Mouse (Mus musculus): ENCODE data around the gene Gm12695. TPM values are rescaled to one million over a fixed set of nuclear protein-coding genes. Genes with fewer than 3 reads are reported as not detected.

Gene Gm12695
- total and polyA plus RNA-seq, 2 experiments: not detected

- WGBS: 64% methylated on average over 4 of the region's 4 CpGs
- TF ChIP-seq POLR2A (IDR thresholded peaks at IDR 0.05; ENCODE audit: extremely low read depth, insufficient read depth, low read length) (no peak), CTCF (IDR thresholded peaks at IDR 0.05; ENCODE audit: low read depth, low read length) (no peak)
Measured at GRCm38 (mm10) chr4:96718977-96719966, 65.7 kb downstream of the Gm12695 start.

GRCm38 (mm10) chr4:96718503-96718902 is 66.5 kb downstream of the Gm12695 start:
- no peak overlapping the region for H3K27ac ChIP-seq (replicated peaks; ENCODE audit: insufficient read depth, low read depth, low read length)
- DNase-seq (ENCODE audit: extremely low read depth, low read depth, low spot score): no peak
- no peak overlapping the region for H3K9ac ChIP-seq (ENCODE audit: low read depth, low read length)
- H3K27me3 ChIP-seq (ENCODE audit: control insufficient read depth, insufficient read depth, low read length): no peaks in the 10 kb centered on the region
- no peaks in the 10 kb centered on the region for H3K4me1 ChIP-seq (ENCODE audit: control insufficient read depth, insufficient read depth, low read length)
- TF ChIP-seq CTCF (IDR thresholded peaks at IDR 0.05; ENCODE audit: low read depth, low read length) (no peak), POLR2A (IDR thresholded peaks at IDR 0.05; ENCODE audit: extremely low read depth, insufficient read depth, low read length) (no peak)
- no peaks in the 10 kb centered on the region for H3K79me2 ChIP-seq (ENCODE audit: control insufficient read depth, insufficient read depth, low read length)
- H3K36me3 ChIP-seq (ENCODE audit: control insufficient read depth, insufficient read depth, low read length): no peaks in the 10 kb centered on the region
- H3K4me3 ChIP-seq (ENCODE audit: insufficient read depth, low read depth, low read length): no peak overlapping the region

More at GRCm38 (mm10) chr4:96718977-96719966, 65.7 kb downstream of the Gm12695 start:
- H3K27me3 ChIP-seq (ENCODE audit: control insufficient read depth, insufficient read depth, low read length): no peaks in the 10 kb centered on the region
- no peak for DNase-seq (ENCODE audit: extremely low read depth, low read depth, low spot score)
- no peaks in the 10 kb centered on the region for H3K79me2 ChIP-seq (ENCODE audit: control insufficient read depth, insufficient read depth, low read length)
- H3K36me3 ChIP-seq (ENCODE audit: control insufficient read depth, insufficient read depth, low read length): no peaks in the 10 kb centered on the region
- no peak overlapping the region for H3K4me3 ChIP-seq (ENCODE audit: insufficient read depth, low read depth, low read length)
- H3K27ac ChIP-seq (replicated peaks; ENCODE audit: insufficient read depth, low read depth, low read length): no peak overlapping the region
- H3K9ac ChIP-seq (ENCODE audit: low read depth, low read length): no peak overlapping the region
- H3K4me1 ChIP-seq (ENCODE audit: control insufficient read depth, insufficient read depth, low read length): no peaks in the 10 kb centered on the region

GRCm38 (mm10) chr4:96705281-96705951 is 79.6 kb downstream of the Gm12695 start:
- H3K9ac ChIP-seq (ENCODE audit: low read depth, low read length): no peak overlapping the region
- H3K27me3 ChIP-seq (ENCODE audit: control insufficient read depth, insufficient read depth, low read length): no peaks in the 10 kb centered on the region
- no peak overlapping the region for H3K27ac ChIP-seq (replicated peaks; ENCODE audit: insufficient read depth, low read depth, low read length)
- H3K79me2 ChIP-seq (ENCODE audit: control insufficient read depth, insufficient read depth, low read length): no peaks in the 10 kb centered on the region
- 62% methylated on average over 2 of the region's 2 CpGs for WGBS
- peaks cover 5% of the 10 kb centered on the region; the same call in 1 of the 2 replicates for H3K4me1 ChIP-seq (ENCODE audit: control insufficient read depth, insufficient read depth, low read length)
- DNase-seq (ENCODE audit: extremely low read depth, low read depth, low spot score): peak; percentile 84
- TF ChIP-seq POLR2A (IDR thresholded peaks at IDR 0.05; ENCODE audit: extremely low read depth, insufficient read depth, low read length) (no peak), CTCF (IDR thresholded peaks at IDR 0.05; ENCODE audit: low read depth, low read length) (no peak; the same call in 1 of the 2 replicates)
- no peak overlapping the region for H3K4me3 ChIP-seq (ENCODE audit: insufficient read depth, low read depth, low read length)
- no peaks in the 10 kb centered on the region for H3K36me3 ChIP-seq (ENCODE audit: control insufficient read depth, insufficient read depth, low read length)

- no peak for TF ChIP-seq POLR2A (IDR thresholded peaks at IDR 0.05; ENCODE audit: extremely low read depth, insufficient read depth, low read length)
- TF ChIP-seq CTCF (IDR thresholded peaks at IDR 0.05; ENCODE audit: low read depth, low read length): no peak
Measured at GRCm38 (mm10) chr4:96698218-96698561, 86.8 kb downstream of the Gm12695 start.

GRCm38 (mm10) chr4:96697511-96698217 is 87.3 kb downstream of the Gm12695 start:
- no peak overlapping the region for H3K9ac ChIP-seq (ENCODE audit: low read depth, low read length)
- H3K27me3 ChIP-seq (ENCODE audit: control insufficient read depth, insufficient read depth, low read length): no peaks in the 10 kb centered on the region
- H3K27ac ChIP-seq (replicated peaks; ENCODE audit: insufficient read depth, low read depth, low read length): no peak overlapping the region
- TF ChIP-seq POLR2A (IDR thresholded peaks at IDR 0.05; ENCODE audit: extremely low read depth, insufficient read depth, low read length) (no peak), CTCF (IDR thresholded peaks at IDR 0.05; ENCODE audit: low read depth, low read length) (no peak)
- no peak for DNase-seq (ENCODE audit: extremely low read depth, low read depth, low spot score)
- H3K4me1 ChIP-seq (ENCODE audit: control insufficient read depth, insufficient read depth, low read length): no peaks in the 10 kb centered on the region
- H3K4me3 ChIP-seq (ENCODE audit: insufficient read depth, low read depth, low read length): no peak overlapping the region
- no peaks in the 10 kb centered on the region for H3K36me3 ChIP-seq (ENCODE audit: control insufficient read depth, insufficient read depth, low read length)
- 84% methylated on average over 15 of the region's 15 CpGs for WGBS
- no peaks in the 10 kb centered on the region for H3K79me2 ChIP-seq (ENCODE audit: control insufficient read depth, insufficient read depth, low read length)

More at GRCm38 (mm10) chr4:96698218-96698561, 86.8 kb downstream of the Gm12695 start:
- Histone ChIP-seq H3K27ac (replicated peaks; ENCODE audit: insufficient read depth, low read depth, low read length) (no peak overlapping the region), H3K36me3 (ENCODE audit: control insufficient read depth, insufficient read depth, low read length) (no peaks in the 10 kb centered on the region), H3K4me3 (ENCODE audit: insufficient read depth, low read depth, low read length) (no peak overlapping the region), H3K9ac (ENCODE audit: low read depth, low read length) (no peak overlapping the region), H3K79me2 (ENCODE audit: control insufficient read depth, insufficient read depth, low read length) (no peaks in the 10 kb centered on the region), H3K27me3 (ENCODE audit: control insufficient read depth, insufficient read depth, low read length) (no peaks in the 10 kb centered on the region), H3K4me1 (ENCODE audit: control insufficient read depth, insufficient read depth, low read length) (no peaks in the 10 kb centered on the region)
- WGBS: 68% methylated on average over 5 of the region's 5 CpGs
- no peak for DNase-seq (ENCODE audit: extremely low read depth, low read depth, low spot score)
